8 mouse cellular contexts compared by ENCODE assay signal in genomic region chr16:90925461-90925860, GRCm38 (mm10). TPM values are rescaled to one million over a fixed set of nuclear protein-coding genes. Genes with fewer than 3 reads are reported as not detected.
DNase-seq lines count a peak whose midpoint lies in the region; ATAC-seq lines count a peak whose summit lies in the region.

No protein-coding gene starts in this region.

- H3K9ac ChIP-seq in forebrain, embryonic 15.5 days (replicated peaks), result no peak overlapping the region
- no peak overlapping the region for H3K9ac ChIP-seq in hindbrain, embryonic 14.5 days

- DNase-seq in gastrocnemius, adult 18-20 months (ENCODE audit: low spot score), result peak; percentile 46
- no peak for DNase-seq in gastrocnemius, postnatal 25 days
- DNase-seq in c-Kit-positive CD71-positive TER-119-positive erythroid progenitor cells, embryonic 14.5 days (ENCODE audit: low spot score), result peak; percentile 42
- DNase-seq in hindbrain, embryonic 14.5 days (ENCODE audit: low spot score), result peak; percentile 80
- DNase-seq in layer of hippocampus, postnatal 10 days (ENCODE audit: low spot score in 2 of 2), result peak; percentile 76 to 82
- peak; percentile 40 for DNase-seq in splenic B cell, adult 2 months (ENCODE audit: low read depth, low spot score)

- no peak overlapping the region for H3K4me3 ChIP-seq in forebrain, embryonic 15.5 days
- H3K4me3 ChIP-seq in hindbrain, embryonic 14.5 days (replicated peaks; ENCODE audit: low read length), result no peak overlapping the region

- peaks cover 11% of the 10 kb centered on the region; the same call in 1 of the 2 replicates for H3K36me3 ChIP-seq in forebrain, embryonic 15.5 days
- H3K36me3 ChIP-seq in hindbrain, embryonic 14.5 days (replicated peaks; ENCODE audit: control insufficient read depth, insufficient read depth), result peaks cover 26% of the 10 kb centered on the region
- no peaks in the 10 kb centered on the region for H3K36me3 ChIP-seq in splenic B cell, adult 2 months (ENCODE audit: control insufficient read depth, insufficient read depth, low read length, poor library complexity, severe bottlenecking)

- H3K27me3 ChIP-seq in forebrain, embryonic 15.5 days, result no peaks in the 10 kb centered on the region
- H3K27me3 ChIP-seq in hindbrain, embryonic 14.5 days (ENCODE audit: control insufficient read depth, insufficient read depth, low read length), result no peaks in the 10 kb centered on the region
- no peaks in the 10 kb centered on the region for H3K27me3 ChIP-seq in splenic B cell, adult 2 months (ENCODE audit: control insufficient read depth, insufficient read depth, low read length, poor library complexity, severe bottlenecking)

- H3K27ac ChIP-seq in forebrain, embryonic 15.5 days (replicated peaks), result no peak overlapping the region
- no peak overlapping the region for H3K27ac ChIP-seq in hindbrain, embryonic 14.5 days

- 27% methylated on average over 5 of the region's 5 CpGs for WGBS in forebrain, embryonic 15.5 days
- WGBS in hindbrain, embryonic 14.5 days, result 23% methylated on average over 5 of the region's 5 CpGs

- H3K4me2 ChIP-seq in forebrain, embryonic 15.5 days (replicated peaks), result no peak overlapping the region
- no peak overlapping the region for H3K4me2 ChIP-seq in hindbrain, embryonic 14.5 days (replicated peaks)

- peaks cover 8% of the 10 kb centered on the region for H3K4me1 ChIP-seq in forebrain, embryonic 15.5 days
- no peaks in the 10 kb centered on the region for H3K4me1 ChIP-seq in hindbrain, embryonic 14.5 days (replicated peaks; ENCODE audit: control insufficient read depth, insufficient read depth, low read length)

- peak; percentile 55 for ATAC-seq in forebrain, embryonic 15.5 days (replicated peaks)
- ATAC-seq in hindbrain, embryonic 14.5 days (ENCODE audit: low FRiP score), result no peak
- ATAC-seq in megakaryocyte progenitor cell, adult 5-6 weeks (replicated peaks; ENCODE audit: poor library complexity), result peak; percentile 79

- no peaks in the 10 kb centered on the region for H3K9me3 ChIP-seq in forebrain, embryonic 15.5 days
- no peaks in the 10 kb centered on the region for H3K9me3 ChIP-seq in hindbrain, embryonic 14.5 days (ENCODE audit: control insufficient read depth, low read length)

RNA-seq across cellular contexts. Expression of gene Cfap298, which starts 9.5 kb away (rescaled TPM):
- 10 to 100 TPM; 34.0 to 37.1 TPM for total RNA-seq in gastrocnemius, adult 18-20 months (2021)
- 10 to 100 TPM; 23.8 to 25.9 TPM for total RNA-seq in gastrocnemius, postnatal 25 days (2021)
- polyA plus RNA-seq in forebrain, embryonic 15.5 days (2015; fragmentation: Nextera tagmentation; extraction: Ambion mirVana), result 54.1 and 55.0 TPM in 2 replicates
- polyA plus RNA-seq in hindbrain, embryonic 14.5 days (2014; fragmentation: Nextera tagmentation; extraction: Ambion mirVana), result 49.8 and 54.0 TPM in 2 replicates
- 10 to 100 TPM; 39.7 to 40.8 TPM for total RNA-seq in layer of hippocampus, postnatal 10 days (2021)
- total RNA-seq in megakaryocyte progenitor cell, adult 5-6 weeks (2015), result 40.2 and 45.4 TPM in 2 replicates
- 70.1 and 77.7 TPM in 2 replicates for total RNA-seq in megakaryocyte progenitor cell, adult 5-6 weeks (2017)
